Mouse (Mus musculus): ENCODE measurements around the gene Olfr60.

DNA sequence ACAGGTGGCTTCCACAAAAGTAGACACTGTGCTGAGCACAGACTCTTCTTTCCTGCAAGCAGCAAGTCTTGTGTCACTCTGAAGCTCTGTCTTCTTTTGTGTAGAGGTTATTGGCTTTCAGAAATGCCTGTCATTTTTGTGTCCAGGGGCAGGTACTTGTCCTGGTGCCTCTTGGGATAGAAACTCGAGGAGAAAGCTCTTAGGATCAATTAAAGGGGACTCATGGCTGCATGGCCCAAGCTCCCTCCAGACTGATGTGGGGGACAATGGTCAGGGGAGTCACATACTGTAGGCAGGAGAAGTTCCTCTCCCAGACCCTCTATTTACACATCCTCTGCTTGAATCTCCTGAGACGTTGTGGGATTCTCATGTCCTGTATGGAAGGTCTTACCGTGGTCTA, at the start of gene Olfr60:
- TF ChIP-seq TAL1 (IDR thresholded peaks at IDR 0.05; ENCODE audit: low read length), result no peak
- TF ChIP-seq GATA1 (IDR thresholded peaks at IDR 0.05; ENCODE audit: low read length), result no peak
